Mouse (Mus musculus) intestine, embryonic 15.5 days (tissue): ENCODE data around the gene Erc2. TPM values are rescaled to one million over a fixed set of nuclear protein-coding genes. Genes with fewer than 3 reads are reported as not detected.
A peak's percentile ranks its signal among the peaks of the same experiment; 100 is the strongest.

Experiments
- ATAC-seq: fragments of 200-750 bp; cut with Nextera tagmentation; 2 replicates; pipeline ENCODE4 v1.8.0; 2017; ENCODE audit warnings: moderate TSS enrichment, moderate library complexity
- H3K27ac ChIP-seq: fragments of 300-500 bp; sonication (generic); 2 replicates; pipeline ENCODE4 v1.5.1; 2015; ENCODE audit warnings: mild to moderate bottlenecking, inconsistent platforms
- H3K27me3 ChIP-seq: fragments of 300-500 bp; sonication (generic); replicated peaks from 2 replicates; pipeline ENCODE4 v1.6.1; 2015; ENCODE audit warnings: inconsistent platforms
- H3K36me3 ChIP-seq: fragments of 300-500 bp; sonication (generic); 2 replicates; pipeline ENCODE4 v1.6.1; 2015; ENCODE audit warnings: inconsistent platforms
- H3K4me1 ChIP-seq: fragments of 300-500 bp; sonication (generic); replicated peaks from 2 replicates; pipeline ENCODE4 v1.6.1; 2015; ENCODE audit warnings: inconsistent platforms
- H3K4me2 ChIP-seq: fragments of 300-500 bp; sonication (generic); replicated peaks from 2 replicates; pipeline ENCODE4 v1.6.1; 2015; ENCODE audit warnings: mild to moderate bottlenecking, inconsistent platforms
- H3K4me3 ChIP-seq: fragments of 300-500 bp; sonication (generic); replicated peaks from 2 replicates; pipeline ENCODE4 v1.5.1; 2015; ENCODE audit warnings: inconsistent platforms
- H3K9ac ChIP-seq: fragments of 300-500 bp; sonication (generic); 2 replicates; pipeline ENCODE4 v1.6.1; 2015; ENCODE audit warnings: inconsistent platforms
- H3K9me3 ChIP-seq: fragments of 300-500 bp; sonication (generic); 2 replicates; pipeline ENCODE4 v1.6.1; 2016; ENCODE audit warnings: inconsistent platforms
- WGBS: fragments of 180-500 bp; shearing (Covaris S2); methylation state at CpG from one replicate; pipeline ENCODE4 v1.1.7; 2015; 5-methylcytosine and 5-hydroxymethylcytosine counted together
- polyA plus RNA-seq: library from polyadenylated mRNA; unstranded; fragments of >200 nt; fragmentation: Nextera tagmentation; extraction: Ambion mirVana; gene quantifications from 2 replicates; pipeline ENCODE4 v1.2.1, GENCODE M21; 2015

Gene Erc2
- polyA plus RNA-seq, 1 experiment from 2014 or later = 6.8 TPM

- peak; percentile 39; the same call in 1 of the 2 replicates for ATAC-seq
- no peaks in the 10 kb centered on the region for H3K4me1 ChIP-seq
- no peak overlapping the region for H3K4me2 ChIP-seq
- no peaks in the 10 kb centered on the region for H3K27me3 ChIP-seq
- no peak overlapping the region for H3K4me3 ChIP-seq
- H3K36me3 ChIP-seq = no peaks in the 10 kb centered on the region
- no peak overlapping the region for H3K27ac ChIP-seq
- H3K9me3 ChIP-seq = no peaks in the 10 kb centered on the region
- WGBS = 85% methylated on average over 6 of the region's 6 CpGs
- no peak overlapping the region for H3K9ac ChIP-seq
Measured at GRCm38 (mm10) chr14:27822566-27822965, 200.3 kb downstream of the Erc2 start.

- Histone ChIP-seq H3K4me2 (no peak overlapping the region), H3K9ac (no peak overlapping the region), H3K27me3 (no peaks in the 10 kb centered on the region), H3K4me1 (no peaks in the 10 kb centered on the region), H3K4me3 (no peak overlapping the region), H3K9me3 (no peaks in the 10 kb centered on the region), H3K27ac (no peak overlapping the region), H3K36me3 (no peaks in the 10 kb centered on the region)
- ATAC-seq = peak; percentile 95
- WGBS = 10% methylated on average over 3 of the region's 3 CpGs
Measured at GRCm38 (mm10) chr14:27823048-27823447, 200.8 kb downstream of the Erc2 start.

DNA sequence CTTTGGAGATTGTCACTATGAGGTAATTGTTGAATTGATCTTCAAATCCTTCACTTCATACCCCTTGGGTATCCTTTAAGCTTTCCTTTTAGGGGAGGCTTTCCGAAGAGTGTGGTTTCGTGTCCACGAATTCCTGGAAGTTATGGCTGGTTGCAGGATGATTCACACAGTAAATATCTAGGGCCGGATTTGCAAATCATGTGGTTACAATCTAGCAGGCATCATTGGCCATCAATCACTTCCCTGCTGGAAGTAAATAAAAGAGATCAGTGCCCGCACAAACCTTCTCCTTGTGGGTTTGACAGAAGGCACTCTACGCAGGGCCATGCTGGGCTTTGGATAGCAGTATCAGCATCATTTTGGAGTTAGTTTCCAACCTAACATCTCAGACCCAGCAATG lies 201.7 kb downstream of the Erc2 start:
- H3K4me1 ChIP-seq = no peaks in the 10 kb centered on the region
- H3K27me3 ChIP-seq = no peaks in the 10 kb centered on the region
- H3K36me3 ChIP-seq = no peaks in the 10 kb centered on the region
- H3K4me2 ChIP-seq = no peak overlapping the region
- ATAC-seq = no peak
- no peak overlapping the region for H3K9ac ChIP-seq
- no peak overlapping the region for H3K27ac ChIP-seq
- no peaks in the 10 kb centered on the region for H3K9me3 ChIP-seq
- WGBS = 63% methylated on average over 6 of the region's 6 CpGs
- no peak overlapping the region for H3K4me3 ChIP-seq

DNA sequence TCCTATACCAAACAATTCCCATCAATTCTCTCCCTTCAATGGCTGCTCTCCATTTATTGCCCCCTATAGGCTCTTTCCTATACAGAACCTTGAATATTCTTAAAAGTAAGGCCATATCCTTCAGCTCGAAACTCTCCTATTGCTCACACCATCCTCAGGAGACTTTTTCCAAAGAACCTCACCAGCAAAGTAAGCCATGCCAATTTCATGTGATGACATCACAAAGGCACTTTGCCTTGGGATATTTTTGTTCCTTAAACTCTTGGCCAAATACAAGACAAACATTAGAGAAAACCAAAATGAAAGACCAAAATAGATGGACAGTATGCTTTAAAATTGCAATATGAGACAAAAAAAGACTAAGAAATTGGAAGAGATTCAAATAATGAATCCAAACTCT lies 204.6 kb downstream of the Erc2 start:
- ATAC-seq = no peak
- H3K27me3 ChIP-seq = no peaks in the 10 kb centered on the region
- H3K4me1 ChIP-seq = no peaks in the 10 kb centered on the region
- WGBS = 91% methylated on average over 1 of the region's 1 CpGs
- H3K9ac ChIP-seq = no peak overlapping the region
- H3K4me3 ChIP-seq = no peak overlapping the region
- no peak overlapping the region for H3K27ac ChIP-seq
- H3K4me2 ChIP-seq = no peak overlapping the region
- no peaks in the 10 kb centered on the region for H3K36me3 ChIP-seq
- H3K9me3 ChIP-seq = no peaks in the 10 kb centered on the region

DNA sequence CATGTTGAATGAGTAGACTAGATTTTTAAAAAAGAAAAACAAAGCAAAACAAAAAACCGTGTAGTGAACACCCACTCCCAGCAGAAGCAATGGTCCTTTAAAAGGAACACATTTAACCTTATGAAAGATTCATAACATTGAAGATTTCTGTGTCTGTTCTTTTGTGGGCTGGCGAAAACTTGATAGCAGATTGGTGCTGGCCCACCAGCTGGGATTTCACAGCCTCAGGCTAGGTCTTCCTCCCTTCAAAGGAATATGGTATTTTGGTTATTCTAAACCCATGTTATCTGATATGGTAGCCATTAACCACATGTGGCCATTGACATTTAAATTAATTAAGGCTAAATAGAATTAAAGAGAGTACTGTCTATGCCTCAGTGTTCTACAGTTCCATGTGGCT lies 205.9 kb downstream of the Erc2 start:
- Histone ChIP-seq H3K4me1 (no peaks in the 10 kb centered on the region), H3K9me3 (no peaks in the 10 kb centered on the region), H3K27me3 (no peaks in the 10 kb centered on the region), H3K4me2 (no peak overlapping the region), H3K27ac (no peak overlapping the region), H3K4me3 (no peak overlapping the region), H3K36me3 (no peaks in the 10 kb centered on the region), H3K9ac (no peak overlapping the region)
- 79% methylated on average over 2 of the region's 2 CpGs for WGBS
- ATAC-seq = no peak

DNA sequence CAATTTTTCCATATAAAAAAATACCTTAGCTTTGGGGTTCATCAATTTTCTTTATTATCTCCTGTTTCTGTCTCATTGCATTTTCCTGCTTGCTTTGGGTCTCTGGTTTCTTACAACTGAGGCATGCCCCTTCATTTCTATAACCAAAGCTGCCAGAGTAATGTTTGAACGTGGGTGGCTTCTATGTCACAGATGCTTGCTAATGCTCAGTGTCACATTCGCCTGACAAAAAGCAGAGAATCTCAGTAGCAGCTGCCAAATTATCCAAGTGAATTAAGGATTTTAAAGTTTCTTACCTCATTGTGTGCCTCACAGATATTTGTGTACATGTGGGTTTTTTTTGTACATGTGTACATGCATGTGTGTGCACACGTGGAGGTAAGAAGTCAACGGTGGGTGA lies 210.0 kb downstream of the Erc2 start:
- no peak overlapping the region for H3K9ac ChIP-seq
- no peaks in the 10 kb centered on the region for H3K27me3 ChIP-seq
- H3K27ac ChIP-seq = no peak overlapping the region
- no peaks in the 10 kb centered on the region for H3K4me1 ChIP-seq
- H3K4me2 ChIP-seq = no peak overlapping the region
- ATAC-seq = no peak
- 72% methylated on average over 4 of the region's 4 CpGs for WGBS
- no peaks in the 10 kb centered on the region for H3K9me3 ChIP-seq
- H3K4me3 ChIP-seq = no peak overlapping the region
- no peaks in the 10 kb centered on the region for H3K36me3 ChIP-seq

DNA sequence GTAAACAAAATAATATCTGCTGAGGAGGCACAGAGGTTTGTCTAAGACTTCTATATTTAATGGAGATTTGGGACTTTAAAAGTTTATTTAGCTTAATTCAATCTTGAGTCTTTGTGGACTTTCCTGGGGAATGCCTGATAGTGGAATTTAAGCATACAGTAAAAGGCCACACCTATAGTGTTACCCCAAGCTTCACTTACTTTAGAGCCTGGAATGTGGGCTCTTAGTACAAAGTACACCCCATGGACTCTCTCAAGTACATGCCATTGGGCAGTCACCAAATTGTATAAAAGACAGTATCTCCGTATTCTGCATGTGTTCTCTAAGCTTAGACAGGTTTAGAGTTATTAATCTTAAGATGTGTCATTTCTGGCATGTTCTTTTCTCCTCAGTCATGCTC lies 213.1 kb downstream of the Erc2 start:
- no peaks in the 10 kb centered on the region for H3K9me3 ChIP-seq
- WGBS = 90% methylated on average over 1 of the region's 1 CpGs
- no peaks in the 10 kb centered on the region for H3K27me3 ChIP-seq
- H3K4me1 ChIP-seq = no peaks in the 10 kb centered on the region
- no peak overlapping the region for H3K9ac ChIP-seq
- no peak overlapping the region for H3K4me3 ChIP-seq
- no peaks in the 10 kb centered on the region for H3K36me3 ChIP-seq
- no peak for ATAC-seq
- no peak overlapping the region for H3K4me2 ChIP-seq
- H3K27ac ChIP-seq = no peak overlapping the region

DNA sequence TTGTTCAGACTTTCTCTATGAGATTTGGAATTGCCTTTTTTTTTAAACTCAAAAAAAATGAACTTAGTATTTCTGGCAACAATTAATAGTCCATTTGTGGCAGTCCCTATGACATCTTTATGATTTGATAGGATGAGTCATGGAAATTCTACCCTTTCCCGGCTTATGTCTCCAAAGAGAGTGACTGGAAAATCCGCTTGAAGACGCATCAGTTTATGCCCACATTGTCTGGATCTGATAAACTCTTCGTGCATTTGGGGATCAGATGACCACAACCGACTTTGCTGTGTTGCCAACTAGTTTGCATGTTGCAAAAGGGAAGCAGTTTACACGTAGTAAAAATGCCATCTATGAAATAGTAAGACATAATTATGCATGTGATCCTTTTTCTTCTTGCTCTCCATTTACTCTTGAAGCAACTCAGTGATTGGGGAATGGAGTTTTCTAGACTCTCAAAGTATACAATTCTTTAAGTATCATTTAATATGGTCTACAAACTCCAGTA lies 215.4 kb downstream of the Erc2 start:
- Histone ChIP-seq H3K27me3 (no peaks in the 10 kb centered on the region), H3K36me3 (no peaks in the 10 kb centered on the region), H3K9ac (no peak overlapping the region), H3K4me2 (no peak overlapping the region), H3K4me3 (no peak overlapping the region), H3K9me3 (no peaks in the 10 kb centered on the region), H3K4me1 (no peaks in the 10 kb centered on the region), H3K27ac (no peak overlapping the region)
- WGBS = 81% methylated on average over 6 of the region's 6 CpGs
- ATAC-seq = no peak

DNA sequence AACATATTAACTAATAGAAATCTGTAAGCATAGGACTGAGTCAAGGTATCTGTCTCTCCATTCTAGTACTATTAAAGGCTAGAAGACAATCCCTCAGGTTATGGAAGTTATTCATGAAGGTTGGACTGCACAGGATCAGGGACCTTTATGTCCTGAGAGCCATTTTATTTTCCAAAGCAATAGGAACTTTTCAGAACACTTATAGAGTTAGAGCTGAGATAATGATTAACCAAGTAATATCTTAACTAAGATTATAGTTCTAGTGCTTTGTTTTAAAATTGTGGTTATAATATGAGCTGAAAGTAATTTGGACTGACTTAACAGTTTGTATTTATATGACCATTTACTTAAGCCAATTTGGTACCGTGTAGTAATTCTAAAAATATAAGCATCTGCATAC lies 217.9 kb downstream of the Erc2 start:
- 63% methylated on average over 1 of the region's 1 CpGs for WGBS
- ATAC-seq = 0 out of 2 replicates have a peak, but pooled peaks have one; percentile 63
- no peak overlapping the region for H3K4me2 ChIP-seq

GRCm38 (mm10) chr14:27846875-27847274 lies 224.6 kb downstream of the Erc2 start:
- no peak for ATAC-seq
- no peak overlapping the region for H3K4me2 ChIP-seq
- no peaks in the 10 kb centered on the region for H3K9me3 ChIP-seq
- no peaks in the 10 kb centered on the region for H3K4me1 ChIP-seq
- H3K4me3 ChIP-seq = no peak overlapping the region
- H3K27me3 ChIP-seq = no peaks in the 10 kb centered on the region
- H3K27ac ChIP-seq = no peak overlapping the region
- WGBS = 45% methylated on average over 2 of the region's 2 CpGs
- no peak overlapping the region for H3K9ac ChIP-seq
- no peaks in the 10 kb centered on the region for H3K36me3 ChIP-seq

More for the DNA sequence above, 217.9 kb downstream of the Erc2 start:
- H3K4me1 ChIP-seq = no peaks in the 10 kb centered on the region
- no peak overlapping the region for H3K27ac ChIP-seq
- H3K9ac ChIP-seq = no peak overlapping the region
- H3K4me3 ChIP-seq = no peak overlapping the region
- H3K36me3 ChIP-seq = no peaks in the 10 kb centered on the region
- H3K27me3 ChIP-seq = no peaks in the 10 kb centered on the region
- no peaks in the 10 kb centered on the region for H3K9me3 ChIP-seq

DNA sequence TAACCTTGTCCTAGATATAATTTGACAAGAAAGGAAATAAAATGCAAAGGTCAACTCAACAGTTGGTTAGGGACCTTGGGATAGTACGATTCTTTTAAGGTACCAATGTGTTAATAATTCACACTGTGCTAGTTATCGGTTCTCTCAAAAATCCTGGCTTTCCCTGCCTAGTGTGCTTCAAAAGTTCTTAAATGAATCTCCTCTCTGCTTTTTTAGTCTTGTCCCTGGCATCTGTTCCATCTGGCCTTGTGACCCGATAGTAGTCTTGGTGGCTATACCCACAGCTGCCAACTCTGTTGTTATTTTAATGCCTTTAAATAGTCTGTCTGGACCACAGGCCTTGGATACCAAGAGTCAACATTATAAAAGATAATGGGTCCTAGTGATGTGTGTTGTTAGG lies 225.1 kb downstream of the Erc2 start:
- H3K4me2 ChIP-seq = no peak overlapping the region
- no peaks in the 10 kb centered on the region for H3K9me3 ChIP-seq
- no peaks in the 10 kb centered on the region for H3K4me1 ChIP-seq
- WGBS = 60% methylated on average over 3 of the region's 3 CpGs
- H3K9ac ChIP-seq = no peak overlapping the region
- H3K4me3 ChIP-seq = no peak overlapping the region
- no peaks in the 10 kb centered on the region for H3K36me3 ChIP-seq
- ATAC-seq = no peak
- no peak overlapping the region for H3K27ac ChIP-seq
- no peaks in the 10 kb centered on the region for H3K27me3 ChIP-seq

DNA sequence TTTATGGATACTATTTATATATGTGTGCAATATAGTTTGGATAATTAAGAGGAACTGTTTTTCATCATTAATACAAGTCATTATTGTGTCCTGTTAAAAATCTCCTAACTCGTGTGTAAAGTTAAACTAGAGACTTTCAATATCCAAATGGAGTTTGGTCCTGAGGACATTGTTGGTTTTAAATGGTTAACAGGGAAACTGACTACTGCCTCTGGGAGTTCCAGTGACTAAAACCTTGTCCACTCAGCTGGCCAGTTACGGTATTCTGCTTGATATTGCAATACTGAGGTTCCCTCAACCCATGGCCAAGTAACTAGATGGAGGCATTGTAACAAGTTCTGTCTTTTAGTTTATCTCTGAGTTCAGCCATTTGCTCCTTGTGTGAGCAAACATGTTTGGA lies 229.0 kb downstream of the Erc2 start:
- H3K9me3 ChIP-seq = no peaks in the 10 kb centered on the region
- H3K27ac ChIP-seq = no peak overlapping the region
- H3K36me3 ChIP-seq = no peaks in the 10 kb centered on the region
- ATAC-seq = no peak
- no peak overlapping the region for H3K9ac ChIP-seq
- no peak overlapping the region for H3K4me2 ChIP-seq
- no peaks in the 10 kb centered on the region for H3K4me1 ChIP-seq
- 83% methylated on average over 2 of the region's 2 CpGs for WGBS
- H3K27me3 ChIP-seq = no peaks in the 10 kb centered on the region
- no peak overlapping the region for H3K4me3 ChIP-seq

GRCm38 (mm10) chr14:27852606-27853005 lies 230.4 kb downstream of the Erc2 start:
- 79% methylated on average over 6 of the region's 6 CpGs for WGBS
- ATAC-seq = no peak
- H3K36me3 ChIP-seq = no peaks in the 10 kb centered on the region

More at GRCm38 (mm10) chr14:27852606-27853005, 230.4 kb downstream of the Erc2 start:
- Histone ChIP-seq H3K4me1 (no peaks in the 10 kb centered on the region), H3K27me3 (no peaks in the 10 kb centered on the region), H3K27ac (no peak overlapping the region), H3K4me3 (no peak overlapping the region), H3K4me2 (no peak overlapping the region), H3K9me3 (no peaks in the 10 kb centered on the region), H3K9ac (no peak overlapping the region)
